Mouse (Mus musculus) heart, adult 8-10 months (tissue): ENCODE results near the gene Cyp17a1. TPM values are rescaled to one million over a fixed set of nuclear protein-coding genes. Genes with fewer than 3 reads are reported as not detected.

ENCODE experiments used
- DNase-seq: peaks from one replicate; pipeline ENCODE4 v3.0.0; 2022; ENCODE audit warnings: low spot score
- total RNA-seq, 4 experiments: library from RNA; stranded (reverse); gene quantifications; 2 replicates each; pipeline ENCODE4 v1.2.4; 2022

Cyp17a1 gene
- total RNA-seq, 4 experiments from 2014 or later: not detected

GRCm38 (mm10) chr19:46670691-46671090 is 2.3 kb downstream of the Cyp17a1 start:
- DNase-seq: peak; percentile 57

- no peak for DNase-seq
Observed at GRCm38 (mm10) chr19:46669802-46670201, 3.2 kb downstream of the Cyp17a1 start.

GRCm38 (mm10) chr19:46668263-46668662 is 4.7 kb downstream of the Cyp17a1 start:
- no peak for DNase-seq

GRCm38 (mm10) chr19:46667300-46667699 is 5.7 kb downstream of the Cyp17a1 start:
- DNase-seq: no peak

GRCm38 (mm10) chr19:46665474-46665873 is 7.5 kb downstream of the Cyp17a1 start:
- no peak for DNase-seq

GRCm38 (mm10) chr19:46662784-46663183 is 10.2 kb downstream of the Cyp17a1 start:
- no peak for DNase-seq

GRCm38 (mm10) chr19:46662214-46662613 is 10.8 kb downstream of the Cyp17a1 start:
- DNase-seq: no peak

GRCm38 (mm10) chr19:46661511-46661910 is 11.5 kb downstream of the Cyp17a1 start:
- DNase-seq: no peak

- no peak for DNase-seq
Observed at GRCm38 (mm10) chr19:46658851-46659250, 14.1 kb downstream of the Cyp17a1 start.

GRCm38 (mm10) chr19:46658348-46658747 is 14.6 kb downstream of the Cyp17a1 start:
- DNase-seq: no peak

GRCm38 (mm10) chr19:46657339-46658020 is 15.5 kb downstream of the Cyp17a1 start:
- DNase-seq: no peak

GRCm38 (mm10) chr19:46656151-46656840 is 16.7 kb downstream of the Cyp17a1 start:
- no peak for DNase-seq

GRCm38 (mm10) chr19:46655626-46656025 is 17.3 kb downstream of the Cyp17a1 start:
- DNase-seq: no peak

GRCm38 (mm10) chr19:46653616-46654235 is 19.2 kb downstream of the Cyp17a1 start:
- no peak for DNase-seq

- no peak for DNase-seq
Observed at GRCm38 (mm10) chr19:46653188-46653587, 19.8 kb downstream of the Cyp17a1 start.

GRCm38 (mm10) chr19:46648565-46648964 is 24.4 kb downstream of the Cyp17a1 start:
- peak; percentile 33 for DNase-seq

GRCm38 (mm10) chr19:46647850-46648249 is 25.1 kb downstream of the Cyp17a1 start:
- DNase-seq: no peak

GRCm38 (mm10) chr19:46647254-46647653 is 25.7 kb downstream of the Cyp17a1 start:
- peak; percentile 29 for DNase-seq

- DNase-seq: no peak
Observed at GRCm38 (mm10) chr19:46646041-46646481, 26.9 kb downstream of the Cyp17a1 start.

- DNase-seq: peak; percentile 82
Observed at GRCm38 (mm10) chr19:46644793-46645602, 28.0 kb downstream of the Cyp17a1 start.

GRCm38 (mm10) chr19:46644343-46644792 is 28.6 kb downstream of the Cyp17a1 start:
- DNase-seq: no peak

- DNase-seq: no peak
Observed at GRCm38 (mm10) chr19:46643236-46643635, 29.7 kb downstream of the Cyp17a1 start.
